Mouse (Mus musculus) embryonic facial prominence, embryonic 12.5 days (tissue): ENCODE data around the gene Ranbp9. TPM values are rescaled to one million over a fixed set of nuclear protein-coding genes. Genes with fewer than 3 reads are reported as not detected.
A peak's percentile ranks its signal among the peaks of the same experiment; 100 is the strongest.

Source experiments
- ATAC-seq: fragments of 200-750 bp; cut with Nextera tagmentation; 2 replicates; pipeline ENCODE4 v1.8.0; 2017; ENCODE audit not compliant: insufficient number of reproducible peaks, insufficient read depth, low FRiP score, low TSS enrichment
- H3K27ac ChIP-seq: fragments of 300-500 bp; sonication (generic); 2 replicates; pipeline ENCODE4 v1.5.1; 2016; ENCODE audit warnings: mild to moderate bottlenecking
- H3K27me3 ChIP-seq: fragments of 300-500 bp; sonication (generic); 2 replicates; pipeline ENCODE4 v1.6.1; 2016; ENCODE audit warnings: mild to moderate bottlenecking, moderate library complexity
- H3K36me3 ChIP-seq: fragments of 300-500 bp; sonication (generic); 2 replicates; pipeline ENCODE4 v1.6.1; 2016; ENCODE audit warnings: mild to moderate bottlenecking
- H3K4me1 ChIP-seq: fragments of 300-500 bp; sonication (generic); 2 replicates; pipeline ENCODE4 v1.6.1; 2016
- H3K4me2 ChIP-seq: fragments of 300-500 bp; sonication (generic); replicated peaks from 2 replicates; pipeline ENCODE4 v1.6.1; 2016; ENCODE audit warnings: mild to moderate bottlenecking, moderate library complexity
- H3K4me3 ChIP-seq: fragments of 300-500 bp; sonication (generic); 2 replicates; pipeline ENCODE4 v1.5.1; 2016; ENCODE audit warnings: mild to moderate bottlenecking
- H3K9ac ChIP-seq: fragments of 300-500 bp; sonication (generic); 2 replicates; pipeline ENCODE4 v1.6.1; 2016; ENCODE audit warnings: mild to moderate bottlenecking, moderate library complexity
- H3K9me3 ChIP-seq: fragments of 300-500 bp; sonication (generic); 2 replicates; pipeline ENCODE4 v1.6.1; 2016; ENCODE audit warnings: mild to moderate bottlenecking, moderate library complexity
- WGBS: fragments of 180-500 bp; shearing (Covaris S2); methylation state at CpG from one replicate; pipeline ENCODE4 v1.1.7; 2016; 5-methylcytosine and 5-hydroxymethylcytosine counted together
- polyA plus RNA-seq: library from polyadenylated mRNA; unstranded; fragments of >200 nt; fragmentation: Nextera tagmentation; extraction: Ambion mirVana; gene quantifications from 2 replicates; pipeline ENCODE4 v1.2.1, GENCODE M21; 2016

The Ranbp9 gene
- polyA plus RNA-seq, 1 experiment from 2014 or later: 10.6 TPM

GRCm38 (mm10) chr13:43444717-43445116 lies 36.4 kb downstream of the Ranbp9 start:
- Histone ChIP-seq H3K9me3 (no peaks in the 10 kb centered on the region), H3K27me3 (no peaks in the 10 kb centered on the region), H3K27ac (no peak overlapping the region), H3K9ac (no peak overlapping the region), H3K36me3 (no peaks in the 10 kb centered on the region), H3K4me3 (no peak overlapping the region), H3K4me1 (peaks cover 9% of the 10 kb centered on the region), H3K4me2 (no peak overlapping the region)
- WGBS: 83% methylated on average over 3 of the region's 3 CpGs
- ATAC-seq: no peak

- ATAC-seq: no peak
- Histone ChIP-seq H3K36me3 (no peaks in the 10 kb centered on the region), H3K9me3 (no peaks in the 10 kb centered on the region), H3K27ac (no peak overlapping the region), H3K9ac (no peak overlapping the region), H3K27me3 (no peaks in the 10 kb centered on the region), H3K4me2 (no peak overlapping the region), H3K4me1 (peaks cover 9% of the 10 kb centered on the region), H3K4me3 (no peak overlapping the region)
- 96% methylated on average over 4 of the region's 4 CpGs for WGBS
Observed at GRCm38 (mm10) chr13:43443706-43444105, 37.4 kb downstream of the Ranbp9 start.

- Histone ChIP-seq H3K36me3 (no peaks in the 10 kb centered on the region), H3K4me2 (no peak overlapping the region), H3K4me1 (peaks cover 9% of the 10 kb centered on the region), H3K27ac (no peak overlapping the region), H3K27me3 (no peaks in the 10 kb centered on the region), H3K9ac (no peak overlapping the region), H3K4me3 (no peak overlapping the region), H3K9me3 (no peaks in the 10 kb centered on the region)
- ATAC-seq: no peak
- 87% methylated on average over 1 of the region's 1 CpGs for WGBS
Observed at GRCm38 (mm10) chr13:43442551-43442950, 38.5 kb downstream of the Ranbp9 start.

DNA sequence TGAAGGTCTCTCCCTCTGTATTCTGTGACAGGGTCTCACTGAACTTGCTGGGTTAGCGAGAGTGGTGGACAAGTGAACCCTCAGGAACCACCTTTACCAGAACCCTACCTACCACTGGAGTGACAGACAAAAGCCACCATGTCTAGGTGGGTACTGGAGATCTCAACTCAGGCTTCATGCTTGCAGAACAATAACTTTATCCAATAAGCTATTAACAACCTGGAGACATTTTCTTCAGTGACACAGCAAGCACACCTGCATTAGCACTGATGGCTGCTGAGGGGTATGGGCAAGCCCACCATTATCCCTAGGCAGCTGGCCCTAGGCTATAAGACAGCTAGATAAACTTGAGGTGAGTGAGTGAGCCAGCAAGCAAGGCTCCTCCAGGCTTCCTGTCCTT lies 40.7 kb downstream of the Ranbp9 start:
- H3K4me1 ChIP-seq: peaks cover 5% of the 10 kb centered on the region; the same call in 1 of the 2 replicates
- no peaks in the 10 kb centered on the region for H3K27me3 ChIP-seq
- no peaks in the 10 kb centered on the region for H3K9me3 ChIP-seq
- WGBS: 88% methylated on average over 1 of the region's 1 CpGs
- H3K4me2 ChIP-seq: no peak overlapping the region
- ATAC-seq: no peak
- H3K9ac ChIP-seq: no peak overlapping the region
- H3K36me3 ChIP-seq: no peaks in the 10 kb centered on the region
- no peak overlapping the region for H3K27ac ChIP-seq
- H3K4me3 ChIP-seq: no peak overlapping the region

GRCm38 (mm10) chr13:43433395-43433794 lies 47.7 kb downstream of the Ranbp9 start:
- H3K4me2 ChIP-seq: no peak overlapping the region
- no peak for ATAC-seq
- no peaks in the 10 kb centered on the region for H3K4me1 ChIP-seq
- H3K9me3 ChIP-seq: no peaks in the 10 kb centered on the region
- no peaks in the 10 kb centered on the region for H3K27me3 ChIP-seq
- no peak overlapping the region for H3K27ac ChIP-seq
- H3K4me3 ChIP-seq: no peak overlapping the region
- WGBS: 79% methylated on average over 2 of the region's 2 CpGs
- H3K9ac ChIP-seq: no peak overlapping the region
- peaks cover 4% of the 10 kb centered on the region; the same call in 1 of the 2 replicates for H3K36me3 ChIP-seq

GRCm38 (mm10) chr13:43428436-43428835 lies 52.6 kb downstream of the Ranbp9 start:
- no peak overlapping the region for H3K27ac ChIP-seq
- WGBS: 89% methylated on average over 4 of the region's 4 CpGs
- H3K9ac ChIP-seq: no peak overlapping the region
- peaks cover 13% of the 10 kb centered on the region; the same call in 1 of the 2 replicates for H3K36me3 ChIP-seq
- no peak overlapping the region for H3K4me3 ChIP-seq
- H3K4me1 ChIP-seq: no peaks in the 10 kb centered on the region
- no peaks in the 10 kb centered on the region for H3K27me3 ChIP-seq
- no peak overlapping the region for H3K4me2 ChIP-seq
- H3K9me3 ChIP-seq: no peaks in the 10 kb centered on the region
- ATAC-seq: no peak

- Histone ChIP-seq H3K4me3 (no peak overlapping the region), H3K27me3 (no peaks in the 10 kb centered on the region), H3K4me2 (no peak overlapping the region), H3K36me3 (peaks cover 59% of the 10 kb centered on the region), H3K4me1 (no peaks in the 10 kb centered on the region), H3K27ac (no peak overlapping the region), H3K9ac (no peak overlapping the region), H3K9me3 (no peaks in the 10 kb centered on the region)
- 85% methylated on average over 1 of the region's 1 CpGs for WGBS
- no peak for ATAC-seq
Observed at GRCm38 (mm10) chr13:43415249-43415648, 65.8 kb downstream of the Ranbp9 start.

DNA sequence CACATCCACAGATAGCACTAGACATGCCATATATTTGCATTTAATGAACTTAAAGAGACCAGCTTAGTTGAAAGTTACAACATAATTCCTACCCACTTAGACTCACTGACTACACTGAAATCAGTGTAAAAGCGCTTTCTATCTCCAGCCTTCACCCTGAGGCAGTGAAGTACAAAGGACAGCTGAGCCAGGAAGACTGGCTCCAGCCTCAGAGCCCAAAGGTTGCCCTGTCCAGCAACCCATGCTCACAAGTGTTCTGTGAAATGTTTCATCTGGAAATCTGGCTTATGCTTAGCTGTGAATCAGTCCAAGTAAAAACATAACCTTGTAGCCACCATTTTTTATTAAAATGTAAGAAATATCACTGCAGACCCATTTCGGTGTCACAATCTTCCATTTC lies 67.5 kb downstream of the Ranbp9 start:
- Histone ChIP-seq H3K36me3 (peaks cover 50% of the 10 kb centered on the region), H3K9ac (no peak overlapping the region), H3K27me3 (no peaks in the 10 kb centered on the region), H3K4me2 (no peak overlapping the region), H3K4me1 (no peaks in the 10 kb centered on the region), H3K9me3 (no peaks in the 10 kb centered on the region), H3K4me3 (no peak overlapping the region), H3K27ac (no peak overlapping the region)
- WGBS: 89% methylated on average over 2 of the region's 2 CpGs
- no peak for ATAC-seq

DNA sequence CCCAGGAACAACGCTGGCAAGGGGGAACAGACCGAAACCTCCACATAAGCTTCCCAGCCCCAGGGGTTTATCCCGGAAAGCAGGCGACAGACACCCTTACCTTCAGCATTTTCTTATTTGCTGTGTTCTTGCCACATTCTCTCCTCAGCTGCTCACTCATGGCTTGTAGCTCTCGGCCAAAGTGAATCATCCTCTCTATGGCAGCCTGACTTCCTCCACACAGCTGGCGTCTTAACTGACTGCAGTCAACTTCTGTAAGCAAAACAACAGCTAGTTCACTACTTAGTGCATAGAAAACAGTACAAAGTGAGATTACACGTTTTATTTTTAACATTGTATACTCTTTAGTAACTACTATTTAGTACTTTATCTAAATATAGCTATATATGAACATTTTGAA lies 68.8 kb downstream of the Ranbp9 start:
- no peak for ATAC-seq
- H3K27ac ChIP-seq: no peak overlapping the region
- H3K4me1 ChIP-seq: no peaks in the 10 kb centered on the region
- no peaks in the 10 kb centered on the region for H3K27me3 ChIP-seq
- no peak overlapping the region for H3K4me3 ChIP-seq
- H3K9ac ChIP-seq: no peak overlapping the region
- peaks cover 47% of the 10 kb centered on the region for H3K36me3 ChIP-seq
- H3K9me3 ChIP-seq: no peaks in the 10 kb centered on the region
- H3K4me2 ChIP-seq: no peak overlapping the region
- WGBS: 87% methylated on average over 7 of the region's 7 CpGs

DNA sequence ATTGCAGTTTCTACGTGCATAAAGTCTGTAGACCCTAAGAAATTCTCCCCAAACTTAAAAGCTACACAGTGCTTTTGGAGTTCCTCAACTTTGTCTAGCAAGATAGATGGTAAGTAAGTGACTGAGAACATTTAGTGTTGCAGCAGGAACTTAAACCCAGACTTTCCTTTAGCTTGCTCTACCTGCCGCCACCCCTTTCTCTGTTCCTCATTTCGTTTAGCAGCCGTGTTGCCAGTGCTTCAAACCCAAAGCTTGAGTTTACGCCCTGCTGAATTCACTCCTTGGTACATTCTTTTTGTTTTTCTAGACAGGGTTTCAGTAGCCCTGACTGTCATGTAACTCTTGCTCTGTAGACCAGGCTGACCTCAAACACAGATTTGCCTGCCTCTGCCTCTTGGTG lies 81.5 kb downstream of the Ranbp9 start:
- Histone ChIP-seq H3K36me3 (peaks cover 34% of the 10 kb centered on the region), H3K4me2 (peak overlapping the region; percentile 73; the same call in 1 of the 2 replicates), H3K4me1 (peaks cover 8% of the 10 kb centered on the region), H3K9ac (no peak overlapping the region), H3K27me3 (no peaks in the 10 kb centered on the region), H3K9me3 (no peaks in the 10 kb centered on the region), H3K27ac (no peak overlapping the region), H3K4me3 (no peak overlapping the region)
- ATAC-seq: no peak
- 91% methylated on average over 5 of the region's 5 CpGs for WGBS

DNA sequence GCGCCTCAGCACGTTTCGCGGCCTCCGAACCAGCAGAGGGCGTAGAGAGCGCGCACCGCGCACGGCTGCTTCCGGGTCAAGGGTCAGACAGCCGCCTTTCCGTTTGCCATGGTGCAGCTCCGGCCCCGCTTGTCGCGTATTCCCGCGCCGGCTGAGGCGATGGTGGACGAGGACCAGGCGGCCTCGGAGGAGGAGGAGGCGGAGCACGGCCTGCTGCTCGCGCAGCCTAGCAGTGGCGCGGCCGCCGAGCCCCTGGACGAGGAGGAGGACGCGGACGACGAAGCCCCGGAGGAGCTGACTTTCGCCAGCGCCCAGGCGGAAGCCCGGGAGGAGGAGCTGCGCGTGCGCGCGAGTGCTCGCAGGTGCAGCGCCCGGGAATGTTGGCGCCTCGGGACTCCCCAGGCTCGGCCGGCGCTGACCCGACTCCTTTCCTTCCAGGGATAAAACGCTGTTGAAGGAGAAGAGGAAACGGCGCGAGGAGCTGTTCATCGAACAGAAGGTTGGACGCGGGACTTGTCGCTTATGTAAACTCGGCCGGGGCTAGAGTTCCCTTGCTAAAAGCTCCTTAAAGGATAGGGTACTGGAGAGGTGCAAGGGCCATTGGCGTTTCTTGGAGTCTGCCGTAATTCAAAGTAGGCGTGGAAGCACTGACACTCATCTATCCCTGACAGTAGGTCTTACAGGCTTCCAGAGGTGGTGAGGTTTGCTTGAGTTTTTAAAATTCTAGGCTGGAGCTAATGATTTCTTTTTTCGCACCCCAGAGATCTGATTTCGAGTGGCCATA lies 82.6 kb downstream of the Ranbp9 start, which contains the start of gene Nol7:
Gene Nol7, plus strand, starts transcription at position 94 of the 784 bp plus-strand sequence.
- Histone ChIP-seq H3K27ac (peak within 1 kb of the TSS; percentile 93), H3K4me3 (peak within 1 kb of the TSS; percentile 79), H3K4me2 (peak within 1 kb of the TSS; percentile 73), H3K36me3 (peaks cover 36% of the 10 kb centered on the region), H3K9ac (peak within 1 kb of the TSS; percentile 77), H3K9me3 (no peaks in the 10 kb centered on the region), H3K4me1 (peaks cover 8% of the 10 kb centered on the region), H3K27me3 (no peaks in the 10 kb centered on the region)
- WGBS: 1% methylated on average over 72 of the region's 72 CpGs
- peak; percentile 87 for ATAC-seq

DNA sequence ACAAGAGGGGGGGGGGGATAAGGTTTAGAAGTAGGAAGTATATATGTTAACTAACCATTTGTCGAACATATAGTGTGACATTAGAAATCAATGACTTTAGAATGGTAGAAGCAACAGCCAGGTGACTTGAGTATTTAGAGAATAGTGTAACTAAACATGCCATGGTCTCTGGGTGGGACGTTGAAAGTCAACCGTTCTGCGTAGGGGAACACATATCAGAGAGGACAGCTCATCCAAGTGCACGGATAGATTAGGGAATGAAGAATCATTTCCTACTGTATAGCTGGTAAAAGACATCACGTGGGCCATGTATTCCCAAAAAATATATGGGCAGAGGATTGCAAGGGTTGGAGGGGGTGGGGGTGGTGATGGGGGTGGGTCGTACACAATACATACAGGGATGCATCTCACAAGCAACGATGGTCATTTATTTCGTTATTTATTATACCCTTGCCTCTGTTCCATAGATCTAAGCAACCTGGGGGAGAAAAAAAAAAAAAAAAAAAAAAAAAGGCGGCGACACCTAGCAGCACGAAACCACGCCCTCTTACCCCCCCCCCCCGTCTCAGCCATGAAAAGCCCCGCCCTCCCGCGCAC lies 83.3 kb downstream of the Ranbp9 start:
- Histone ChIP-seq H3K9ac (no peak overlapping the region), H3K27me3 (no peaks in the 10 kb centered on the region), H3K36me3 (peaks cover 33% of the 10 kb centered on the region), H3K4me1 (peaks cover 8% of the 10 kb centered on the region), H3K9me3 (no peaks in the 10 kb centered on the region), H3K27ac (no peak overlapping the region), H3K4me3 (peak overlapping the region; percentile 79), H3K4me2 (peak overlapping the region; percentile 73)
- 50% methylated on average over 14 of the region's 17 CpGs for WGBS
- ATAC-seq: peak; percentile 24; the same call in 1 of the 2 replicates
